Mouse (Mus musculus): ENCODE data around the gene Chid1. TPM values are rescaled to one million over a fixed set of nuclear protein-coding genes. Genes with fewer than 3 reads are reported as not detected.

Gene Chid1
- polyA plus RNA-seq, 1 experiment from 2014 or later = 32.9 TPM

DNA sequence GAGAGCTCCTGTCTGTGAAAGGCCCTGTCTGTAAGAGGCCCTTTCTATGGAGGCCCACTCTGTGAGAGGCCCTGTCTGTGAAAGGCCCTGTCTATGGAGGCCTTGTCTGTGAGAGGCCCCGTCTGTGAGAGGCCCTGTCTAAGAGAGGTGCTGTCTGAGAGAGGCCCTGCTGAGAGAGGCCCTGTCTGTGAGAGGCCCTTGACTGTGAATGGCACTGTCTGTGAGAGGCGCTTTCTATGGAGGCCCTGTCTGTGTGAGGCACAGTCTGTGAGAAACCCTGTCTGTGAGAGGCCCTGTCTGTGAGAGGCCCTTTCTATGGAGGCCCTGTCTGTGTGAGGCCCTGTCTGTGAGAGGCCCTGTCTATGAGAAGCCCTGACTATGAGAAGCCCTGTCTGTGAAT lies 33.4 kb downstream of the Chid1 start:
- Histone ChIP-seq H3K27ac (ENCODE audit: low read depth, low read length) (no peak overlapping the region), H3K9ac (ENCODE audit: low read length) (no peak overlapping the region), H3K4me1 (ENCODE audit: control insufficient read depth, insufficient read depth, low read length) (no peaks in the 10 kb centered on the region), H3K27me3 (ENCODE audit: control insufficient read depth, insufficient read depth, low read length) (no peaks in the 10 kb centered on the region), H3K36me3 (ENCODE audit: control insufficient read depth, insufficient read depth, low read length) (no peaks in the 10 kb centered on the region; the same call in 1 of the 2 replicates), H3K4me2 (ENCODE audit: low read depth) (no peak overlapping the region), H3K9me3 (ENCODE audit: control insufficient read depth, low read length) (no peaks in the 10 kb centered on the region), H3K4me3 (ENCODE audit: low read depth, low read length) (no peak overlapping the region)
- 92% methylated on average over 2 of the region's 2 CpGs for WGBS
- ATAC-seq (ENCODE audit: insufficient read depth, low FRiP score, low TSS enrichment) = no peak
- DNase-seq (ENCODE audit: low spot score) = no peak

- Histone ChIP-seq H3K9me3 (ENCODE audit: control insufficient read depth, low read length) (no peaks in the 10 kb centered on the region), H3K4me2 (ENCODE audit: low read depth) (no peak overlapping the region), H3K9ac (ENCODE audit: low read length) (no peak overlapping the region), H3K27ac (ENCODE audit: low read depth, low read length) (no peak overlapping the region), H3K4me1 (ENCODE audit: control insufficient read depth, insufficient read depth, low read length) (no peaks in the 10 kb centered on the region), H3K4me3 (ENCODE audit: low read depth, low read length) (no peak overlapping the region), H3K36me3 (ENCODE audit: control insufficient read depth, insufficient read depth, low read length) (no peaks in the 10 kb centered on the region; the same call in 1 of the 2 replicates), H3K27me3 (ENCODE audit: control insufficient read depth, insufficient read depth, low read length) (no peaks in the 10 kb centered on the region)
- no peak for DNase-seq (ENCODE audit: low spot score)
- 94% methylated on average over 5 of the region's 5 CpGs for WGBS
- no peak for ATAC-seq (ENCODE audit: insufficient read depth, low FRiP score, low TSS enrichment)
Measured at GRCm38 (mm10) chr7:141502556-141502905, 37.1 kb downstream of the Chid1 start.

DNA sequence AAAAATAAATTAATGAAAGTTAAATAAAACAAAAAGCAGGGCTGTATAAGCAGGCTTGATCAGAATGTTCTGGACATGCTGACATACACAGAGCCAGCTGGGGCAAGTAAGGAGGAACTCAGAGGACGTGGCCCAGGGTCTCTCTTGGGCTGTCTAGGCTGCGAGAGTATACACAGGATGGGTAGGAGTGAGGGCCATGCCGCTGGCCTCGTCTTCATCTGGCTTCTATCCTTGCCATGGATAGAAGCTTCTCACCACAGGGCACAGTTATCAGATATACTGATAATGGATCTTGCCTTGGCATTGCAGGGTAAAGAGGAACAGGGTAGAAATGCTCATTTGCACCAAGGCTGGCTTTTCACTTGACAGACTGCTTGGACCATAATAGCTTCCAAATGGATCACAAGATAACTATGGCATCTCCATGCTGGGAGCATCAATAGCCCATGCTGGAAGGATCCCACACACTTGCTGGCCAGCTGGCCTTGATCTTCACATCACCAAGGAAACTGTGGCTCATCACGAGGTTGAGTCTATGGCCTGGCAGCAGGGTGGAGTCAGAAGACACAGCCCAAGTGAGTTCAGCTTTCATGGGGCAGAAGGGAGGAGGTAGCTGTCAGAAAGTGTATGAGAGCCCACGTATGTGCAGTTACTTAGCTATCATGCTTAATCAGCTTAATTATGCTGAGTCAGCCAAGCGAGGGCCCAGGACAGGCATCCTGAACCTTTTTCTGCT lies 37.7 kb downstream of the Chid1 start:
- no peak overlapping the region for H3K27ac ChIP-seq (ENCODE audit: low read depth, low read length)
- ATAC-seq (ENCODE audit: insufficient read depth, low FRiP score, low TSS enrichment) (no peak), DNase-seq (ENCODE audit: low spot score) (no peak)
- 87% methylated on average over 7 of the region's 7 CpGs for WGBS
- no peak overlapping the region for H3K9ac ChIP-seq (ENCODE audit: low read length)
- H3K4me3 ChIP-seq (ENCODE audit: low read depth, low read length) = no peak overlapping the region
- no peak overlapping the region for H3K4me2 ChIP-seq (ENCODE audit: low read depth)
- H3K27me3 ChIP-seq (ENCODE audit: control insufficient read depth, insufficient read depth, low read length) = no peaks in the 10 kb centered on the region
- H3K4me1 ChIP-seq (ENCODE audit: control insufficient read depth, insufficient read depth, low read length) = no peaks in the 10 kb centered on the region
- no peaks in the 10 kb centered on the region for H3K9me3 ChIP-seq (ENCODE audit: control insufficient read depth, low read length)
- no peaks in the 10 kb centered on the region; the same call in 1 of the 2 replicates for H3K36me3 ChIP-seq (ENCODE audit: control insufficient read depth, insufficient read depth, low read length)

- no peak overlapping the region for H3K4me2 ChIP-seq (ENCODE audit: low read depth)
- ATAC-seq (ENCODE audit: insufficient read depth, low FRiP score, low TSS enrichment) = no peak
- no peaks in the 10 kb centered on the region for H3K4me1 ChIP-seq (ENCODE audit: control insufficient read depth, insufficient read depth, low read length)
- no peak overlapping the region for H3K9ac ChIP-seq (ENCODE audit: low read length)
- no peak overlapping the region for H3K4me3 ChIP-seq (ENCODE audit: low read depth, low read length)
- WGBS = 98% methylated on average over 3 of the region's 3 CpGs
- no peaks in the 10 kb centered on the region for H3K27me3 ChIP-seq (ENCODE audit: control insufficient read depth, insufficient read depth, low read length)
- no peak overlapping the region for H3K27ac ChIP-seq (ENCODE audit: low read depth, low read length)
- no peaks in the 10 kb centered on the region for H3K9me3 ChIP-seq (ENCODE audit: control insufficient read depth, low read length)
- no peak for DNase-seq (ENCODE audit: low spot score)
- H3K36me3 ChIP-seq (ENCODE audit: control insufficient read depth, insufficient read depth, low read length) = no peaks in the 10 kb centered on the region; the same call in 1 of the 2 replicates
Measured at GRCm38 (mm10) chr7:141497600-141497999, 42.1 kb downstream of the Chid1 start.

GRCm38 (mm10) chr7:141495940-141496339 lies 43.7 kb downstream of the Chid1 start:
- Histone ChIP-seq H3K27ac (ENCODE audit: low read depth, low read length) (no peak overlapping the region), H3K4me1 (ENCODE audit: control insufficient read depth, insufficient read depth, low read length) (no peaks in the 10 kb centered on the region), H3K9ac (ENCODE audit: low read length) (no peak overlapping the region), H3K27me3 (ENCODE audit: control insufficient read depth, insufficient read depth, low read length) (no peaks in the 10 kb centered on the region), H3K4me3 (ENCODE audit: low read depth, low read length) (no peak overlapping the region), H3K4me2 (ENCODE audit: low read depth) (no peak overlapping the region), H3K36me3 (ENCODE audit: control insufficient read depth, insufficient read depth, low read length) (no peaks in the 10 kb centered on the region), H3K9me3 (ENCODE audit: control insufficient read depth, low read length) (no peaks in the 10 kb centered on the region)
- ATAC-seq (ENCODE audit: insufficient read depth, low FRiP score, low TSS enrichment) (no peak), DNase-seq (ENCODE audit: low spot score) (no peak)
- 92% methylated on average over 4 of the region's 4 CpGs for WGBS

GRCm38 (mm10) chr7:141495379-141495778 lies 44.3 kb downstream of the Chid1 start:
- Histone ChIP-seq H3K4me1 (ENCODE audit: control insufficient read depth, insufficient read depth, low read length) (no peaks in the 10 kb centered on the region), H3K4me2 (ENCODE audit: low read depth) (no peak overlapping the region), H3K27me3 (ENCODE audit: control insufficient read depth, insufficient read depth, low read length) (no peaks in the 10 kb centered on the region), H3K27ac (ENCODE audit: low read depth, low read length) (no peak overlapping the region), H3K4me3 (ENCODE audit: low read depth, low read length) (no peak overlapping the region), H3K9ac (ENCODE audit: low read length) (no peak overlapping the region), H3K9me3 (ENCODE audit: control insufficient read depth, low read length) (no peaks in the 10 kb centered on the region), H3K36me3 (ENCODE audit: control insufficient read depth, insufficient read depth, low read length) (no peaks in the 10 kb centered on the region)
- ATAC-seq (ENCODE audit: insufficient read depth, low FRiP score, low TSS enrichment) = no peak
- no peak for DNase-seq (ENCODE audit: low spot score)
- WGBS = 82% methylated on average over 2 of the region's 2 CpGs

- H3K36me3 ChIP-seq (ENCODE audit: control insufficient read depth, insufficient read depth, low read length) = no peaks in the 10 kb centered on the region
- no peak for DNase-seq (ENCODE audit: low spot score)
Measured at GRCm38 (mm10) chr7:141493729-141494128, 45.9 kb downstream of the Chid1 start.

GRCm38 (mm10) chr7:141492738-141493137 lies 46.9 kb downstream of the Chid1 start:
- DNase-seq (ENCODE audit: low spot score) (no peak), ATAC-seq (ENCODE audit: insufficient read depth, low FRiP score, low TSS enrichment) (no peak)
- H3K27ac ChIP-seq (ENCODE audit: low read depth, low read length) = no peak overlapping the region

More at GRCm38 (mm10) chr7:141493729-141494128, 45.9 kb downstream of the Chid1 start:
- Histone ChIP-seq H3K27ac (ENCODE audit: low read depth, low read length) (no peak overlapping the region), H3K4me1 (ENCODE audit: control insufficient read depth, insufficient read depth, low read length) (no peaks in the 10 kb centered on the region), H3K4me3 (ENCODE audit: low read depth, low read length) (no peak overlapping the region), H3K4me2 (ENCODE audit: low read depth) (no peak overlapping the region), H3K27me3 (ENCODE audit: control insufficient read depth, insufficient read depth, low read length) (no peaks in the 10 kb centered on the region), H3K9ac (ENCODE audit: low read length) (no peak overlapping the region), H3K9me3 (ENCODE audit: control insufficient read depth, low read length) (no peaks in the 10 kb centered on the region)
- WGBS = 81% methylated on average over 1 of the region's 1 CpGs
- no peak for ATAC-seq (ENCODE audit: insufficient read depth, low FRiP score, low TSS enrichment)

DNA sequence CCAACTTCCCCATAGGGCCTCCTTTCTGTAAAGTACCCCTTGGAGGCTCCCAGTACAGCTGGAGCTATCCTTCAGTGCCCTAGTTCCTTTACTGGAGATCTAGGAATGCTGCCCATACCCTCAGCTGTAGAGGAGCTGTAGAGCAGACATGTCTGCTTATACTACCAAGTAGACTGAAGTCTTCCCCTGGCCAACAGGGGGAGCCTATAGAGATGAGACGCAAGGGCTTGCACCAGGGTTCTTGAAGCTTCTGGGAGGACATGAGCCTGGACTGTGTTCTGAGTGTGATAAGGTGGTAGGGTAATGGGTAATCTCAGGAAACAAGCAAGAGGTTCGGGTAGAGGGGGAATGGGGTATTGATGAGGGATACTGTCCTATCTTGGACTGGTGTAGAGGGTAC lies 48.5 kb downstream of the Chid1 start:
- Histone ChIP-seq H3K27ac (ENCODE audit: low read depth, low read length) (no peak overlapping the region), H3K4me1 (ENCODE audit: control insufficient read depth, insufficient read depth, low read length) (no peaks in the 10 kb centered on the region), H3K4me3 (ENCODE audit: low read depth, low read length) (no peak overlapping the region), H3K9me3 (ENCODE audit: control insufficient read depth, low read length) (no peaks in the 10 kb centered on the region), H3K36me3 (ENCODE audit: control insufficient read depth, insufficient read depth, low read length) (no peaks in the 10 kb centered on the region), H3K4me2 (ENCODE audit: low read depth) (no peak overlapping the region), H3K27me3 (ENCODE audit: control insufficient read depth, insufficient read depth, low read length) (no peaks in the 10 kb centered on the region), H3K9ac (ENCODE audit: low read length) (no peak overlapping the region)
- ATAC-seq (ENCODE audit: insufficient read depth, low FRiP score, low TSS enrichment) = no peak
- WGBS = 89% methylated on average over 2 of the region's 2 CpGs
- DNase-seq (ENCODE audit: low spot score) = no peak

More at GRCm38 (mm10) chr7:141492738-141493137, 46.9 kb downstream of the Chid1 start:
- H3K4me1 ChIP-seq (ENCODE audit: control insufficient read depth, insufficient read depth, low read length) = no peaks in the 10 kb centered on the region
- no peak overlapping the region for H3K4me3 ChIP-seq (ENCODE audit: low read depth, low read length)
- H3K9me3 ChIP-seq (ENCODE audit: control insufficient read depth, low read length) = no peaks in the 10 kb centered on the region
- no peaks in the 10 kb centered on the region for H3K36me3 ChIP-seq (ENCODE audit: control insufficient read depth, insufficient read depth, low read length)
- H3K4me2 ChIP-seq (ENCODE audit: low read depth) = no peak overlapping the region
- H3K9ac ChIP-seq (ENCODE audit: low read length) = no peak overlapping the region
- WGBS = 91% methylated on average over 5 of the region's 5 CpGs
- no peaks in the 10 kb centered on the region for H3K27me3 ChIP-seq (ENCODE audit: control insufficient read depth, insufficient read depth, low read length)
